8 mouse cellular contexts compared by ENCODE assay signal in the genomic region with DNA sequence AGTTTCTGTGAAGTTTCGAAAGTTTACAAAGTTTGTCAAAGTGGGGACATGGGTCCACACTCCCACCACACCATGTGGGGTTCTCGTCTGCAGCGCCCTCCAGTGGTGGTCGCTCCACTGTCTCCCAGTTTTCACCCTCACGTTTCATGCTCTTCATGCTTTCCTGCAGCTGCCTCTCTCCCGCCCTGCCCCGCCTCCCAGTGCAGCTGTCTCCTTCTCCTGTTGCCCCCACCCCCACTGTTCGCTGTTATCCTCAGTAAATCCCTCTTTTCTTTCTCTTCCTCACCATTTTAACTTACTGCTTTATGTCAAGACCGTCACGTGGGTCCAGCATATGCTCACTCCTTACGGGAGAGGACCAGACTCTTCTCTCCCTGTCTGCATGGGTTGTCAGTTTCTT. TPM values are rescaled to one million over a fixed set of nuclear protein-coding genes. Genes with fewer than 3 reads are reported as not detected.
DNase-seq lines count a peak whose midpoint lies in the region; ATAC-seq and TF ChIP-seq lines count a peak whose summit lies in the region.

No protein-coding gene starts in this region.

- H3K4me1 ChIP-seq in lung, postnatal 0 days (ENCODE audit: insufficient read depth, low read depth, low read length) = no peaks in the 10 kb centered on the region
- H3K4me1 ChIP-seq in embryonic facial prominence, embryonic 11.5 days (ENCODE audit: control insufficient read depth, insufficient read depth, low read length) = no peaks in the 10 kb centered on the region

- TF ChIP-seq EP300 in lung, postnatal 0 days (IDR thresholded peaks at IDR 0.05) = no peak

- 42% methylated on average over 11 of the region's 11 CpGs for WGBS in lung, postnatal 0 days
- WGBS in embryonic facial prominence, embryonic 11.5 days = 31% methylated on average over 11 of the region's 11 CpGs

- DNase-seq in embryo, embryonic 10 days (ENCODE audit: low spot score) = peak; percentile 57
- DNase-seq in embryo, embryonic 9.5 days (ENCODE audit: extremely low spot score) = no peak
- DNase-seq in lung, postnatal 0 days (ENCODE audit: low spot score) = no peak
- no peak for DNase-seq in lung, postnatal 25 days (ENCODE audit: low spot score)
- peak; percentile 26 for DNase-seq in embryonic facial prominence, embryonic 11.5 days (ENCODE audit: low spot score)
- DNase-seq in naive thymus-derived CD4-positive, alpha-beta T cell, adult 2 months (ENCODE audit: low read depth) = peak; percentile 25
- no peak for DNase-seq in right cerebral cortex, postnatal 4 days
- DNase-seq in cerebellum, adult 18-20 months = no peak

- TF ChIP-seq CTCF in lung, postnatal 0 days (IDR thresholded peaks at IDR 0.05) = peak; percentile 49

- H3K36me3 ChIP-seq in lung, postnatal 0 days (ENCODE audit: insufficient read depth, low read length) = peaks cover 31% of the 10 kb centered on the region; the same call in 1 of the 2 replicates
- H3K36me3 ChIP-seq in embryonic facial prominence, embryonic 11.5 days (replicated peaks; ENCODE audit: control insufficient read depth, insufficient read depth, low read depth, low read length) = no peaks in the 10 kb centered on the region

- no peak overlapping the region for H3K4me2 ChIP-seq in lung, postnatal 0 days (replicated peaks; ENCODE audit: low read depth, low read length)
- H3K4me2 ChIP-seq in embryonic facial prominence, embryonic 11.5 days (ENCODE audit: low read depth, low read length) = no peak overlapping the region

- no peak overlapping the region for H3K27ac ChIP-seq in lung, postnatal 0 days (ENCODE audit: low read length)
- H3K27ac ChIP-seq in embryonic facial prominence, embryonic 11.5 days (replicated peaks; ENCODE audit: low read depth, low read length) = no peak overlapping the region

- no peaks in the 10 kb centered on the region for H3K9me3 ChIP-seq in lung, postnatal 0 days (ENCODE audit: low read length)
- H3K9me3 ChIP-seq in embryonic facial prominence, embryonic 11.5 days (replicated peaks; ENCODE audit: control insufficient read depth, low read length) = no peaks in the 10 kb centered on the region

- no peak for ATAC-seq in lung, postnatal 0 days
- ATAC-seq in embryonic facial prominence, embryonic 11.5 days (replicated peaks; ENCODE audit: insufficient number of reproducible peaks, low FRiP score, low TSS enrichment, low read depth) = no peak

- H3K9ac ChIP-seq in lung, postnatal 0 days (replicated peaks; ENCODE audit: low read depth) = no peak overlapping the region
- H3K9ac ChIP-seq in embryonic facial prominence, embryonic 11.5 days (replicated peaks; ENCODE audit: low read length) = no peak overlapping the region

- H3K27me3 ChIP-seq in lung, postnatal 0 days (replicated peaks; ENCODE audit: insufficient read depth, low read length) = no peaks in the 10 kb centered on the region
- H3K27me3 ChIP-seq in embryonic facial prominence, embryonic 11.5 days (ENCODE audit: control insufficient read depth, insufficient read depth, low read length) = no peaks in the 10 kb centered on the region

- no peak overlapping the region for H3K4me3 ChIP-seq in lung, postnatal 0 days (ENCODE audit: low read depth, low read length)
- no peak overlapping the region for H3K4me3 ChIP-seq in embryonic facial prominence, embryonic 11.5 days (ENCODE audit: low read depth, low read length)

RNA-seq across cellular contexts. Expression of gene Cse1l, which starts 18.0 kb away (rescaled TPM):
- polyA plus RNA-seq in lung, postnatal 0 days (2015; fragmentation: Nextera tagmentation; extraction: Ambion mirVana) = 24.1 and 28.5 TPM in 2 replicates
- 250 and 276 TPM in 2 replicates for polyA plus RNA-seq in embryonic facial prominence, embryonic 11.5 days (2014; fragmentation: Nextera tagmentation; extraction: Ambion mirVana)

Comparison
In these comparisons a context has a peak if more than half of its experiments do, and no peak if none do; other contexts are left out.
1. DNase-seq: peak in embryo, embryonic 10 days (single experiment), embryonic facial prominence, embryonic 11.5 days (single experiment) and naive thymus-derived CD4-positive, alpha-beta T cell, adult 2 months (single experiment); none in embryo, embryonic 9.5 days (single experiment), lung, postnatal 0 days (single experiment), lung, postnatal 25 days (single experiment), right cerebral cortex, postnatal 4 days (single experiment) and cerebellum, adult 18-20 months (0 of 2).